Mouse (Mus musculus) stomach, postnatal 0 days (tissue): ENCODE measurements around the gene Mlf2. TPM values are rescaled to one million over a fixed set of nuclear protein-coding genes. Genes with fewer than 3 reads are reported as not detected.

ENCODE experiments used
- ATAC-seq: fragments of 200-750 bp; cut with Nextera tagmentation; 2 replicates; pipeline ENCODE4 v1.8.0; 2017; ENCODE audit not compliant: low FRiP score, low TSS enrichment
- DNase-seq: peaks from one replicate; pipeline ENCODE4 v3.0.0-alpha.2; 2016; ENCODE audit warnings: low spot score
- H3K27ac ChIP-seq: fragments of 300-500 bp; sonication (generic); replicated peaks from 2 replicates; pipeline ENCODE4 v1.5.1; 2014; ENCODE audit warnings: mild to moderate bottlenecking, control low read depth
- H3K27me3 ChIP-seq: fragments of 300-500 bp; sonication (generic); 2 replicates; pipeline ENCODE4 v1.6.1; 2014; ENCODE audit warnings: low read length; ENCODE audit not compliant: control insufficient read depth, insufficient read depth
- H3K36me3 ChIP-seq: fragments of 300-500 bp; sonication (generic); 2 replicates; pipeline ENCODE4 v1.6.1; 2014; ENCODE audit warnings: low read length, mixed read lengths; ENCODE audit not compliant: control insufficient read depth, insufficient read depth
- H3K4me1 ChIP-seq: fragments of 300-500 bp; sonication (generic); replicated peaks from 2 replicates; pipeline ENCODE4 v1.6.1; 2014; ENCODE audit warnings: antibody characterized with exemption; ENCODE audit not compliant: control insufficient read depth, insufficient read depth
- H3K4me2 ChIP-seq: fragments of 300-500 bp; sonication (generic); replicated peaks from 2 replicates; pipeline ENCODE4 v1.6.1; 2014; ENCODE audit warnings: low read depth, mild to moderate bottlenecking, control low read depth, moderate library complexity
- H3K4me3 ChIP-seq: fragments of 300-500 bp; sonication (generic); 2 replicates; pipeline ENCODE4 v1.5.1; 2014; ENCODE audit warnings: low read depth, low read length, control low read depth
- H3K9ac ChIP-seq: fragments of 300-500 bp; sonication (generic); 2 replicates; pipeline ENCODE4 v1.6.1; 2014; ENCODE audit warnings: mild to moderate bottlenecking, low read length, control low read depth, mixed read lengths
- H3K9me3 ChIP-seq: fragments of 300-500 bp; sonication (generic); 2 replicates; pipeline ENCODE4 v1.6.1; 2016; ENCODE audit warnings: low read length; ENCODE audit not compliant: control insufficient read depth
- CTCF ChIP-seq: IDR thresholded peaks from 2 replicates; pipeline ENCODE4 v1.5.1; 2016; ENCODE audit warnings: antibody characterized with exemption, low read depth, mild to moderate bottlenecking, moderate library complexity
- EP300 ChIP-seq: optimal IDR thresholded peaks from 2 replicates; pipeline ENCODE3; 2016; ENCODE audit warnings: antibody characterized with exemption
- WGBS: fragments of 180-500 bp; shearing (Covaris S2); extraction: QIAGEN DNeasy Blood & Tissue Kit; methylation state at CpG from one replicate; pipeline ENCODE4 v1.1.7; 2014; 5-methylcytosine and 5-hydroxymethylcytosine counted together
- polyA plus RNA-seq: library from polyadenylated mRNA; unstranded; fragments of >200 nt; fragmentation: Nextera tagmentation; extraction: Ambion mirVana; gene quantifications from 2 replicates; pipeline ENCODE4 v1.2.1, GENCODE M21; 2015

The Mlf2 gene
- polyA plus RNA-seq, 1 experiment from 2014 or later: 312 TPM

DNA sequence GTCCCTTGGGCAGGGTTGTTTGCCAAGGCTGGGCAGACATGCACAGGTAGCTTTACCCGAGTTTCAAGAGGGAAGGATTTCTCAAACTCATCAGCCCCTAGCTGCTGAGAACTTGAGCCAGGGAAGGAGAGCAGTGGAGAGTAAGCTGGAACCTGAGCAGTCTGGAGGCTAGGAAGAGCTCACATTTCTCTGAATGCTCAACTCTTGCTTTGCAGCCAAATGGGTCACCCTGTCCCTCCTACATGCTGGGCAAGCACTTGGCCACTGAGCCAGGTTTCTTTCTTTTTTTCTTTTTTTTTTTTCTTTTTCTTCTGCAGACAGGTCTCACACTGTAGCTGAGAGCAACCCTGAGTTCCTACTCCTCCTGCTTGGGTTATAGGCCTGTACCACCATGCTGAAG is 5.5 kb downstream of the Mlf2 start:
- ATAC-seq (no peak), DNase-seq (no peak)
- no peak overlapping the region for H3K27ac ChIP-seq
- H3K4me1 ChIP-seq: peaks cover 5% of the 10 kb centered on the region; the same call in 1 of the 2 replicates
- no peak for TF ChIP-seq EP300
- TF ChIP-seq CTCF: no peak
- whole genome bisulfite sequencing: 82% methylated on average over 1 of the region's 1 CpGs
- H3K9me3 ChIP-seq: no peaks in the 10 kb centered on the region
- H3K4me3 ChIP-seq: no peak overlapping the region
- H3K36me3 ChIP-seq: peaks cover 17% of the 10 kb centered on the region
- H3K9ac ChIP-seq: no peak overlapping the region
- H3K4me2 ChIP-seq: no peak overlapping the region
- no peaks in the 10 kb centered on the region for H3K27me3 ChIP-seq

DNA sequence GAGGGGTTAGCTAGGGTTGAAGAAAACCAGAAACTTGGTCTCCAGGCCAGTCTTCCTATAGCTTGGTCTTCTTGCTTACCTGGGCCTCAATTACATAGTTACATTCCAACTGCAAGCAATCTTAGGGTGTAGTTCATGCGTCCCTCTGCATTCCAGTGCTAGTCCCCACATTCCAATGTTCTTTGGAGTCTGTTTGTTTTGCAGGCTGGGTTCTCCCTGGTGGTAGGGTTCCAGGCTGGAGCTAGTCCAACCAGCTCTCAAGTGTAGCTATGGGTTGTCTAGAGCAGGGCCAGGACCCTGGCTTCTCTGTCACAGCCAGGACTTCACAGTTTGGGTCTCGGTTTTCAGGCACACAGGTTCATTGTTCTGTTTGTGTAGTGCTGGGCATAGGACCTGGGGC is 6.3 kb downstream of the Mlf2 start:
- WGBS: 47% methylated on average over 2 of the region's 2 CpGs
- ATAC-seq (peak; percentile 22; the same call in 1 of the 2 replicates), DNase-seq (no peak)
- H3K9me3 ChIP-seq: no peaks in the 10 kb centered on the region
- no peak overlapping the region for H3K9ac ChIP-seq
- peak overlapping the region; percentile 49; the same call in 1 of the 2 replicates for H3K27ac ChIP-seq
- H3K4me2 ChIP-seq: no peak overlapping the region
- peaks cover 17% of the 10 kb centered on the region for H3K36me3 ChIP-seq
- H3K4me1 ChIP-seq: peaks cover under 1% of the 10 kb centered on the region; the same call in 1 of the 2 replicates
- TF ChIP-seq EP300 (no peak), CTCF (no peak)
- H3K27me3 ChIP-seq: no peaks in the 10 kb centered on the region
- H3K4me3 ChIP-seq: no peak overlapping the region

DNA sequence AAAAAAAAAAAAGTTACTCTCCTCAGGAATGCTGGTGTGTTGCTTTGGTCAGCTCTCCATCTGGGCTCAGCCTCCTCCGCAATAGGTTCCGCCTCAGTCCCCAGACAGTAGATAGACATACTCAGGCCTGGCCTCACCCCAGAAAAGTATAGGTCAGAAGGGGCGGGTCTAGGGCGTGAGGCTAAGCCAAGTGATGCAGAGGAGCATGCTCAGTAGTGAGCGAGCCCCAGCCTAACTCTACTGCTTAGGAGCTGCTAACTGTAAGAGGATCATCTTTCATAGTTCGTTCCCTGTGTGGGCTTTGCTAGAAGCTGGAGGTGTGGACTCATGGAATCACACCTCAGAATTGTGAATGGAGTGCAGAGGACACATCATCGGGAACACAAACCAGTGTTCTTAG is 7.4 kb downstream of the Mlf2 start:
- no peak overlapping the region for H3K9ac ChIP-seq
- DNase-seq (no peak), ATAC-seq (no peak)
- H3K27me3 ChIP-seq: no peaks in the 10 kb centered on the region
- no peak overlapping the region for H3K27ac ChIP-seq
- TF ChIP-seq CTCF (no peak), EP300 (no peak)
- H3K36me3 ChIP-seq: peaks cover 17% of the 10 kb centered on the region
- H3K4me2 ChIP-seq: no peak overlapping the region
- no peaks in the 10 kb centered on the region for H3K9me3 ChIP-seq
- no peaks in the 10 kb centered on the region for H3K4me1 ChIP-seq
- WGBS: 88% methylated on average over 7 of the region's 7 CpGs
- H3K4me3 ChIP-seq: no peak overlapping the region

DNA sequence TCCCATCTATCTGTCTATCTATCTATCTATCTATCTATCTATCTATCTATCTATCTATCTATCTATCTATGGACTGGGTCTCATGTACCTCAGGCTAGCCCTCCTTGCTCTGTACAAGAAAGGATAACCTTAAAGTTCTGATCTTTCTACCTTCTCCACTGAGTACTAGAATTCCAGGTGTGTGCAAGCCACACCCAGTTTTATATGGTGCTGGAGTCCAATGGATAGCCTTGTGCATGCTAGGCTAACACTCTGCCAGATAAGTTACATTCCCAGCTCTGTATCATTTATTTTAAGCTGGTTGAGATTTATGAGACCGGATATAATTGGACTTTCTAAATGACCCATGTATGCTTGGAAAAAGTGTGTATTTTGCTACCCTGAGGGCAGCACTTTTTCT is 10.5 kb downstream of the Mlf2 start:
- H3K4me1 ChIP-seq: no peaks in the 10 kb centered on the region
- no peaks in the 10 kb centered on the region for H3K27me3 ChIP-seq
- H3K4me2 ChIP-seq: no peak overlapping the region
- H3K9me3 ChIP-seq: no peaks in the 10 kb centered on the region
- H3K9ac ChIP-seq: no peak overlapping the region
- no peak for TF ChIP-seq CTCF
- TF ChIP-seq EP300: no peak
- DNase-seq (no peak), ATAC-seq (no peak)
- H3K4me3 ChIP-seq: no peak overlapping the region
- 95% methylated on average over 1 of the region's 1 CpGs for WGBS
- peaks cover 1% of the 10 kb centered on the region; the same call in 1 of the 2 replicates for H3K36me3 ChIP-seq
- H3K27ac ChIP-seq: no peak overlapping the region

DNA sequence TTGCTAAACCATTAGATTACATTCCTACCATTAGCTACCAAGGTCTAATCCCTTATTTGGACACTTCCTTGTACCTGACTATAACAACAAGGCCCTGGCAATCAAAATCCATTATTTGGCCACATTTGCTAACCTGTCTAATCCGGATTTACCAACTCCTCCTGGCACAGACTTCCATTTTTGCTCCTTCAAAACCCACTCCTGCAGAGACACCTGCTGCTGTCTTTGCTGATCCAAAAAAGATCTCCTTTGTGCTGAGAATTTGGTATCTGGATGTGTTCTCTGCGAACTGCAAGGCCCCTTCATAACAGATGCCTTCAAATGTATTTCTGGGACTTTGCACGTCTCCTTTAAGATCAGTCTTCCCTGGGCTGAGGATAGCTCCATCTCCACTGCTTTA is 12.3 kb downstream of the Mlf2 start:
- 87% methylated on average over 3 of the region's 3 CpGs for WGBS
- no peaks in the 10 kb centered on the region for H3K4me1 ChIP-seq
- ATAC-seq (no peak), DNase-seq (no peak)
- H3K27me3 ChIP-seq: no peaks in the 10 kb centered on the region
- no peak overlapping the region for H3K4me2 ChIP-seq
- H3K9me3 ChIP-seq: no peaks in the 10 kb centered on the region
- H3K9ac ChIP-seq: no peak overlapping the region
- no peak overlapping the region for H3K4me3 ChIP-seq
- TF ChIP-seq EP300 (no peak), CTCF (no peak)
- no peaks in the 10 kb centered on the region for H3K36me3 ChIP-seq
- H3K27ac ChIP-seq: no peak overlapping the region

DNA sequence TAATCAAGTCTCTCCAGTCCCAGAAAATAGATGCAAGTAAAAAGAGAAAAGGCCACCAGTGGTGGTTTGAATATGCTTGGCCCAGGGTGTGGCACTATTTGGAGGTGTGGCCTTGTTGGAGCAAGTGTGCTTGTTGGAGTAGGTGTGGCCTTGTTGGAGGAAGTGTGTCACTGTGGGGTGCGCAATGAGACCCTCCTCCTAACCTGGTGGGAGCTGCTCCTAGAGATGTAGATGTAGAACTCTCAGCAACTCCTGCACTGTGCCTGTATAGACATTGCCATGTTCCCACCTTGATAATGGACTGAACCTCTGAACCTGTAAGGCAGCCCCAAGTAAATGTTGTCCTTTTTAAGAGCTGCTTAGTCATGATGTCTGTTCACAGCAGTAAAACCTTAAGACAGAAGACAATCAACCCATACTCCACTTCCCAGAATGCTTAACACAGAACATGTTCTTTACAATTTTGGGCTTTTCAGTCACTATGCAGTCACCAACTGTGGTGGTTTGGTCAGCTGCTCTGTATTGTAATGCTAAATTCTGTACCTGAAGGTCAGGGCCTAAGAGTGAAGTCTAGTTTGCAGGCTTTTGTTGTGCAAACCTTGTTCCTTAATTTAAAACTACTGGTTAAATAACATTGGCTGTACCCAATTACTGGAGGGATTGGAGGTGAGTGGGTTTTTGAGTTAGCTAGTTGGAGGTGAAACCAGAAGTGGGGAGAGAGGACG is 23.0 kb downstream of the Mlf2 start:
- 92% methylated on average over 2 of the region's 2 CpGs for WGBS
- Histone ChIP-seq H3K4me1 (no peaks in the 10 kb centered on the region), H3K4me2 (no peak overlapping the region), H3K27me3 (no peaks in the 10 kb centered on the region), H3K9me3 (no peaks in the 10 kb centered on the region), H3K4me3 (no peak overlapping the region), H3K27ac (no peak overlapping the region), H3K36me3 (peaks cover 10% of the 10 kb centered on the region), H3K9ac (no peak overlapping the region)
- ATAC-seq (no peak), DNase-seq (no peak)
- TF ChIP-seq EP300 (no peak), CTCF (no peak)
